Mouse (Mus musculus) liver, embryonic 16.5 days (tissue): ENCODE measurements at regions not wholly inside any gene's neighbourhood (a gene's known extent, or its start where the extent isn't known, plus 50 kb on each side); places are given as distances from the start of the nearest gene placed in this dataset.
A peak's percentile ranks its signal among the peaks of the same experiment; 100 is the strongest.

Experiments
- ATAC-seq: fragments of 200-750 bp; cut with Nextera tagmentation; 2 replicates; pipeline ENCODE4 v1.8.0; 2017; ENCODE audit warnings: low read depth, mild to moderate bottlenecking, moderate number of reproducible peaks, moderate library complexity
- H3K27ac ChIP-seq: fragments of 300-500 bp; sonication (generic); 2 replicates; pipeline ENCODE4 v1.5.1; 2014; ENCODE audit warnings: mild to moderate bottlenecking, low read length
- H3K27me3 ChIP-seq: fragments of 300-500 bp; sonication (generic); 2 replicates; pipeline ENCODE4 v1.6.1; 2014; ENCODE audit warnings: low read depth, low read length, mixed read lengths; ENCODE audit not compliant: control insufficient read depth, insufficient read depth
- H3K36me3 ChIP-seq: fragments of 300-500 bp; sonication (generic); 2 replicates; pipeline ENCODE4 v1.6.1; 2014; ENCODE audit warnings: mild to moderate bottlenecking; ENCODE audit not compliant: control insufficient read depth, insufficient read depth
- H3K4me1 ChIP-seq: fragments of 300-500 bp; sonication (generic); 2 replicates; pipeline ENCODE4 v1.6.1; 2014; ENCODE audit warnings: low read depth, low read length, mixed read lengths; ENCODE audit not compliant: control insufficient read depth
- H3K4me2 ChIP-seq: fragments of 300-500 bp; sonication (generic); 2 replicates; pipeline ENCODE4 v1.6.1; 2014; ENCODE audit warnings: low read depth, low read length, mixed read lengths
- H3K4me3 ChIP-seq: fragments of 300-500 bp; sonication (generic); 2 replicates; pipeline ENCODE4 v1.5.1; 2014; ENCODE audit warnings: low read depth, mild to moderate bottlenecking, low read length
- H3K9ac ChIP-seq: fragments of 300-500 bp; sonication (generic); 2 replicates; pipeline ENCODE4 v1.6.1; 2014; ENCODE audit warnings: low read depth, low read length
- H3K9me3 ChIP-seq: fragments of 300-500 bp; sonication (generic); replicated peaks from 2 replicates; pipeline ENCODE4 v1.6.1; 2016; ENCODE audit warnings: low read length; ENCODE audit not compliant: control insufficient read depth
- WGBS: fragments of 180-500 bp; shearing (Covaris S2); extraction: QIAGEN DNeasy Blood & Tissue Kit; methylation state at CpG from one replicate; pipeline ENCODE4 v1.1.7; 2014; ENCODE audit not compliant: insufficient replicate concordance; 5-methylcytosine and 5-hydroxymethylcytosine counted together

GRCm38 (mm10) chrX:166929716-166930420 lies 279.2 kb downstream of the Tmsb4x start:
- ATAC-seq = no peak
- Histone ChIP-seq H3K27ac (no peak overlapping the region), H3K4me3 (no peak overlapping the region), H3K36me3 (no peaks in the 10 kb centered on the region), H3K4me1 (no peaks in the 10 kb centered on the region), H3K9me3 (no peaks in the 10 kb centered on the region), H3K9ac (no peak overlapping the region), H3K27me3 (no peaks in the 10 kb centered on the region; the same call in 1 of the 2 replicates), H3K4me2 (no peak overlapping the region)
- 56% methylated on average over 6 of the region's 6 CpGs for WGBS

- H3K4me1 ChIP-seq = no peaks in the 10 kb centered on the region
- H3K9me3 ChIP-seq = no peaks in the 10 kb centered on the region
- no peak overlapping the region for H3K4me2 ChIP-seq
- no peak for ATAC-seq
- 30% methylated on average over 2 of the region's 2 CpGs for WGBS
- H3K27me3 ChIP-seq = no peaks in the 10 kb centered on the region
- H3K9ac ChIP-seq = no peak overlapping the region
- no peaks in the 10 kb centered on the region for H3K36me3 ChIP-seq
- H3K27ac ChIP-seq = no peak overlapping the region
- no peak overlapping the region for H3K4me3 ChIP-seq
These were observed 293.7 kb downstream of the Tmsb4x start for GRCm38 (mm10) chrX:166915356-166915953.

- H3K9me3 ChIP-seq = no peaks in the 10 kb centered on the region
- no peaks in the 10 kb centered on the region for H3K27me3 ChIP-seq
- 53% methylated on average over 6 of the region's 6 CpGs for WGBS
- H3K4me1 ChIP-seq = no peaks in the 10 kb centered on the region
- H3K27ac ChIP-seq = no peak overlapping the region
- no peaks in the 10 kb centered on the region for H3K36me3 ChIP-seq
- no peak overlapping the region for H3K4me3 ChIP-seq
- H3K9ac ChIP-seq = no peak overlapping the region
- H3K4me2 ChIP-seq = no peak overlapping the region
- ATAC-seq = no peak
These were observed 302.5 kb downstream of the Tmsb4x start for GRCm38 (mm10) chrX:166906602-166907001.

- Histone ChIP-seq H3K9ac (no peak overlapping the region), H3K27ac (no peak overlapping the region), H3K9me3 (no peaks in the 10 kb centered on the region), H3K4me1 (no peaks in the 10 kb centered on the region), H3K4me3 (no peak overlapping the region), H3K4me2 (no peak overlapping the region), H3K36me3 (no peaks in the 10 kb centered on the region), H3K27me3 (no peaks in the 10 kb centered on the region)
- no peak for ATAC-seq
- 59% methylated on average over 6 of the region's 6 CpGs for WGBS
These were observed 308.4 kb downstream of the Tmsb4x start for GRCm38 (mm10) chrX:166900761-166901160.

GRCm38 (mm10) chrX:166895199-166895598 lies 309.7 kb upstream of the Egfl6 start:
- 0 out of 2 replicates have a peak, but pooled peaks cover 2% of the 10 kb centered on the region for H3K27me3 ChIP-seq
- H3K4me1 ChIP-seq = no peaks in the 10 kb centered on the region
- H3K9ac ChIP-seq = no peak overlapping the region
- no peak overlapping the region for H3K27ac ChIP-seq
- no peaks in the 10 kb centered on the region for H3K9me3 ChIP-seq
- H3K36me3 ChIP-seq = no peaks in the 10 kb centered on the region
- ATAC-seq = no peak
- no peak overlapping the region for H3K4me2 ChIP-seq
- no peak overlapping the region for H3K4me3 ChIP-seq
- 56% methylated on average over 2 of the region's 2 CpGs for WGBS

- no peaks in the 10 kb centered on the region for H3K36me3 ChIP-seq
- H3K9me3 ChIP-seq = no peaks in the 10 kb centered on the region
- no peak overlapping the region for H3K9ac ChIP-seq
- no peak overlapping the region for H3K4me2 ChIP-seq
- no peak overlapping the region for H3K27ac ChIP-seq
- no peak overlapping the region for H3K4me3 ChIP-seq
- ATAC-seq = peak; percentile 51
- no peaks in the 10 kb centered on the region for H3K4me1 ChIP-seq
- 0 out of 2 replicates have a peak, but pooled peaks cover 2% of the 10 kb centered on the region for H3K27me3 ChIP-seq
These were observed 300.9 kb upstream of the Egfl6 start for GRCm38 (mm10) chrX:166886417-166886816.

- Histone ChIP-seq H3K9me3 (no peaks in the 10 kb centered on the region), H3K4me1 (no peaks in the 10 kb centered on the region), H3K4me2 (no peak overlapping the region), H3K9ac (no peak overlapping the region), H3K36me3 (no peaks in the 10 kb centered on the region), H3K27ac (no peak overlapping the region), H3K4me3 (no peak overlapping the region), H3K27me3 (no peaks in the 10 kb centered on the region)
- ATAC-seq = no peak
- 53% methylated on average over 5 of the region's 5 CpGs for WGBS
These were observed 284.0 kb upstream of the Egfl6 start for GRCm38 (mm10) chrX:166869515-166869914.

GRCm38 (mm10) chrX:166867692-166868091 lies 282.2 kb upstream of the Egfl6 start:
- Histone ChIP-seq H3K9me3 (no peaks in the 10 kb centered on the region), H3K4me2 (no peak overlapping the region), H3K9ac (no peak overlapping the region), H3K4me3 (no peak overlapping the region), H3K27ac (no peak overlapping the region), H3K36me3 (no peaks in the 10 kb centered on the region), H3K4me1 (no peaks in the 10 kb centered on the region), H3K27me3 (no peaks in the 10 kb centered on the region)
- WGBS = 50% methylated on average over 2 of the region's 2 CpGs
- no peak for ATAC-seq
